Mouse (Mus musculus) ES-Bruce4 (cell line): ENCODE results near the gene Olfr1337.

Experiments
- CTCF ChIP-seq: IDR thresholded peaks from one replicate; pipeline ENCODE4 v1.8.1; 2011; ENCODE audit warnings: low read depth, low read length
- POLR2A ChIP-seq: IDR thresholded peaks from one replicate; pipeline ENCODE4 v1.8.1; 2011; ENCODE audit warnings: low read length; ENCODE audit not compliant: insufficient read depth

GRCm38 (mm10) chr4:118758637-118759036 lies 23.7 kb downstream of the Olfr1337 start, which contains the start of gene Olfr1338:
- no peak for TF ChIP-seq POLR2A
- TF ChIP-seq CTCF = no peak
